Mouse (Mus musculus) midbrain, postnatal 0 days (tissue): ENCODE results near the gene Neurod4. TPM values are rescaled to one million over a fixed set of nuclear protein-coding genes. Genes with fewer than 3 reads are reported as not detected.
A peak's percentile ranks its signal among the peaks of the same experiment; 100 is the strongest.

Experiments used
- ATAC-seq: fragments of 200-750 bp; cut with Nextera tagmentation; 2 replicates; pipeline ENCODE4 v1.8.0; 2017; ENCODE audit warnings: moderate number of reproducible peaks, mild to moderate bottlenecking, moderate TSS enrichment, moderate library complexity; ENCODE audit not compliant: low FRiP score
- DNase-seq: peaks from one replicate; pipeline ENCODE4 v3.0.0-alpha.2; 2015; ENCODE audit warnings: low spot score
- H3K27ac ChIP-seq: fragments of 300-500 bp; sonication (generic); 2 replicates; pipeline ENCODE4 v1.5.1; 2014; ENCODE audit warnings: low read depth, mild to moderate bottlenecking, low read length, mixed read lengths
- H3K27me3 ChIP-seq: fragments of 300-500 bp; sonication (generic); 2 replicates; pipeline ENCODE4 v1.6.1; 2014; ENCODE audit warnings: low read length, control low read depth, mixed read lengths; ENCODE audit not compliant: insufficient read depth
- H3K36me3 ChIP-seq: fragments of 300-500 bp; sonication (generic); 2 replicates; pipeline ENCODE4 v1.6.1; 2014; ENCODE audit warnings: low read length, control low read depth, mixed read lengths; ENCODE audit not compliant: insufficient read depth
- H3K4me1 ChIP-seq: fragments of 300-500 bp; sonication (generic); 2 replicates; pipeline ENCODE4 v1.6.1; 2014; ENCODE audit warnings: mild to moderate bottlenecking, control low read depth, antibody characterized with exemption, low read length, mixed read lengths; ENCODE audit not compliant: insufficient read depth
- H3K4me2 ChIP-seq: fragments of 300-500 bp; sonication (generic); 2 replicates; pipeline ENCODE4 v1.6.1; 2014; ENCODE audit warnings: low read depth, mild to moderate bottlenecking, low read length, mixed read lengths; ENCODE audit not compliant: poor library complexity, severe bottlenecking
- H3K4me3 ChIP-seq: fragments of 300-500 bp; sonication (generic); 2 replicates; pipeline ENCODE4 v1.5.1; 2014; ENCODE audit warnings: low read depth, mild to moderate bottlenecking, low read length, moderate library complexity
- H3K9ac ChIP-seq: fragments of 300-500 bp; sonication (generic); replicated peaks from 2 replicates; pipeline ENCODE4 v1.6.1; 2014; ENCODE audit warnings: mild to moderate bottlenecking, low read length, moderate library complexity, mixed read lengths; ENCODE audit not compliant: poor library complexity, severe bottlenecking
- H3K9me3 ChIP-seq: fragments of 300-500 bp; sonication (generic); 2 replicates; pipeline ENCODE4 v1.6.1; 2016; ENCODE audit warnings: low read length, control low read depth
- CTCF ChIP-seq: IDR thresholded peaks from 2 replicates; pipeline ENCODE4 v1.5.1; 2016; ENCODE audit warnings: antibody characterized with exemption, mild to moderate bottlenecking
- WGBS: fragments of 180-500 bp; shearing (Covaris S2); extraction: QIAGEN DNeasy Blood & Tissue Kit; methylation state at CpG from one replicate; pipeline ENCODE4 v1.1.7; 2014; 5-methylcytosine and 5-hydroxymethylcytosine counted together
- polyA plus RNA-seq: library from polyadenylated mRNA; unstranded; fragments of >200 nt; fragmentation: Nextera tagmentation; extraction: Ambion mirVana; gene quantifications from 2 replicates; pipeline ENCODE4 v1.2.1, GENCODE M21; 2015
- total RNA-seq: library from RNA; depleted of rRNA; stranded (reverse); fragments of >200 nt; gene quantifications from 2 replicates; pipeline ENCODE4 v1.2.3, GENCODE M21; 2014

Neurod4 gene
- total and polyA plus RNA-seq, 2 experiments from 2014 or later, result 0.52 to 0.77 TPM

DNA sequence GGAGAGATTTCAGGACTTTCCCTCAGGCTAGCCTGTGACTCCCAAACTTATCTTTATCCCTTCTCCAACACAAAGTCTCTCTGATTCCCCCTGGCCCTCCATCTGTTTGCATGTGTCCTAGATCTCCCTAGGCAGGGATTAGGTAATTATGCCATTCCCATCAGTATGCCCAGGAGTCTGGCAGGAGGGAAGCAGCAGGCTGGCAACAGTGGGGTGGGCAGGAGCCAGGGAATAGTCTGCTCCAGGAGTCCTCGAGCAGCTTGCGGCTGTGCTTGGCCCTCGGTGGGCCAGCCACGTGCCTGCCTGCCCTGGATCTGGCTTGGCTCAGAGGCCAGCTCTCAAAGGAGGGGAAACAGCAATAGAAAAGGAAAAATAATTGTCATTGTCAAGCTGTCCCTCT, 16.8 kb downstream of the Neurod4 start:
- Histone ChIP-seq H3K4me2 (no peak overlapping the region), H3K4me1 (no peaks in the 10 kb centered on the region), H3K4me3 (no peak overlapping the region), H3K27ac (no peak overlapping the region), H3K9ac (no peak overlapping the region), H3K27me3 (no peaks in the 10 kb centered on the region), H3K36me3 (no peaks in the 10 kb centered on the region), H3K9me3 (no peaks in the 10 kb centered on the region)
- no peak for ATAC-seq
- peak; percentile 39 for DNase-seq
- no peak for TF ChIP-seq CTCF
- 23% methylated on average over 4 of the region's 4 CpGs for WGBS

GRCm38 (mm10) chr10:130259483-130259882, 20.6 kb downstream of the Neurod4 start:
- H3K4me2 ChIP-seq, result no peak overlapping the region
- H3K4me1 ChIP-seq, result no peaks in the 10 kb centered on the region
- no peak overlapping the region for H3K27ac ChIP-seq
- no peak for ATAC-seq
- H3K4me3 ChIP-seq, result no peak overlapping the region
- 60% methylated on average over 1 of the region's 1 CpGs for WGBS
- no peaks in the 10 kb centered on the region for H3K9me3 ChIP-seq
- peak; percentile 30 for DNase-seq
- TF ChIP-seq CTCF, result no peak
- no peaks in the 10 kb centered on the region for H3K36me3 ChIP-seq
- no peak overlapping the region for H3K9ac ChIP-seq
- H3K27me3 ChIP-seq, result no peaks in the 10 kb centered on the region

GRCm38 (mm10) chr10:130244271-130244670, 35.8 kb downstream of the Neurod4 start:
- Histone ChIP-seq H3K27ac (no peak overlapping the region), H3K27me3 (no peaks in the 10 kb centered on the region), H3K4me2 (no peak overlapping the region), H3K4me1 (no peaks in the 10 kb centered on the region), H3K36me3 (no peaks in the 10 kb centered on the region), H3K9ac (no peak overlapping the region), H3K9me3 (no peaks in the 10 kb centered on the region), H3K4me3 (no peak overlapping the region)
- DNase-seq, result peak; percentile 58
- no peak for TF ChIP-seq CTCF
- WGBS, result 7% methylated on average over 2 of the region's 2 CpGs
- no peak for ATAC-seq

- Histone ChIP-seq H3K27ac (no peak overlapping the region), H3K4me2 (no peak overlapping the region), H3K4me1 (no peaks in the 10 kb centered on the region), H3K27me3 (no peaks in the 10 kb centered on the region), H3K9me3 (no peaks in the 10 kb centered on the region), H3K36me3 (no peaks in the 10 kb centered on the region), H3K9ac (no peak overlapping the region), H3K4me3 (no peak overlapping the region)
- 46% methylated on average over 2 of the region's 2 CpGs for WGBS
- TF ChIP-seq CTCF, result no peak
- ATAC-seq, result no peak
- no peak for DNase-seq
Measured at GRCm38 (mm10) chr10:130238318-130239209, 41.5 kb downstream of the Neurod4 start.

GRCm38 (mm10) chr10:130234576-130234975, 45.5 kb downstream of the Neurod4 start:
- H3K36me3 ChIP-seq, result no peaks in the 10 kb centered on the region
- no peak for TF ChIP-seq CTCF
- no peak for ATAC-seq
- H3K27ac ChIP-seq, result no peak overlapping the region
- H3K4me3 ChIP-seq, result no peak overlapping the region
- DNase-seq, result no peak
- 43% methylated on average over 1 of the region's 1 CpGs for WGBS
- no peaks in the 10 kb centered on the region for H3K9me3 ChIP-seq
- H3K27me3 ChIP-seq, result no peaks in the 10 kb centered on the region
- no peak overlapping the region for H3K4me2 ChIP-seq
- H3K9ac ChIP-seq, result no peak overlapping the region
- no peaks in the 10 kb centered on the region for H3K4me1 ChIP-seq

- Histone ChIP-seq H3K4me2 (no peak overlapping the region), H3K9ac (no peak overlapping the region), H3K27me3 (no peaks in the 10 kb centered on the region), H3K4me1 (no peaks in the 10 kb centered on the region), H3K27ac (no peak overlapping the region), H3K4me3 (no peak overlapping the region), H3K9me3 (no peaks in the 10 kb centered on the region), H3K36me3 (no peaks in the 10 kb centered on the region)
- DNase-seq (no peak), ATAC-seq (no peak)
- no peak for TF ChIP-seq CTCF
- WGBS, result 50% methylated on average over 1 of the region's 1 CpGs
Measured at GRCm38 (mm10) chr10:130232117-130232516, 47.9 kb downstream of the Neurod4 start.
